Mouse (Mus musculus): ENCODE measurements around the gene Vps13d. TPM values are rescaled to one million over a fixed set of nuclear protein-coding genes. Genes with fewer than 3 reads are reported as not detected.
A peak's percentile ranks its signal among the peaks of the same experiment; 100 is the strongest.

Vps13d gene
- polyA plus RNA-seq, 1 experiment from 2014 or later: 10.1 TPM

- Histone ChIP-seq H3K9ac (replicated peaks; ENCODE audit: low read length) (no peak overlapping the region), H3K4me3 (ENCODE audit: low read depth, low read length) (no peak overlapping the region), H3K4me1 (ENCODE audit: control insufficient read depth, insufficient read depth, low read length) (no peaks in the 10 kb centered on the region), H3K27me3 (ENCODE audit: control insufficient read depth, insufficient read depth, low read length) (no peaks in the 10 kb centered on the region), H3K36me3 (replicated peaks; ENCODE audit: control insufficient read depth, insufficient read depth, low read depth, low read length) (no peaks in the 10 kb centered on the region; the same call in none of the 2 replicates), H3K4me2 (ENCODE audit: low read depth, low read length) (no peak overlapping the region), H3K27ac (replicated peaks; ENCODE audit: low read depth, low read length) (no peak overlapping the region), H3K9me3 (replicated peaks; ENCODE audit: control insufficient read depth, low read length) (no peaks in the 10 kb centered on the region)
- WGBS: 89% methylated on average over 1 of the region's 1 CpGs
- ATAC-seq (replicated peaks; ENCODE audit: insufficient number of reproducible peaks, low FRiP score, low TSS enrichment, low read depth): no peak
- DNase-seq (ENCODE audit: low spot score): no peak
Measured at GRCm38 (mm10) chr4:145130772-145131171, 64.0 kb downstream of the Vps13d start.

GRCm38 (mm10) chr4:145129956-145130548 is 64.8 kb downstream of the Vps13d start:
- H3K4me1 ChIP-seq (ENCODE audit: control insufficient read depth, insufficient read depth, low read length): no peaks in the 10 kb centered on the region
- H3K4me3 ChIP-seq (ENCODE audit: low read depth, low read length): no peak overlapping the region
- no peak overlapping the region for H3K4me2 ChIP-seq (ENCODE audit: low read depth, low read length)
- ATAC-seq (replicated peaks; ENCODE audit: insufficient number of reproducible peaks, low FRiP score, low TSS enrichment, low read depth) (no peak), DNase-seq (ENCODE audit: low spot score) (no peak)
- H3K27me3 ChIP-seq (ENCODE audit: control insufficient read depth, insufficient read depth, low read length): no peaks in the 10 kb centered on the region
- no peaks in the 10 kb centered on the region; the same call in none of the 2 replicates for H3K36me3 ChIP-seq (replicated peaks; ENCODE audit: control insufficient read depth, insufficient read depth, low read depth, low read length)
- H3K9ac ChIP-seq (replicated peaks; ENCODE audit: low read length): no peak overlapping the region
- H3K9me3 ChIP-seq (replicated peaks; ENCODE audit: control insufficient read depth, low read length): no peaks in the 10 kb centered on the region
- H3K27ac ChIP-seq (replicated peaks; ENCODE audit: low read depth, low read length): no peak overlapping the region

- Histone ChIP-seq H3K4me1 (ENCODE audit: control insufficient read depth, insufficient read depth, low read length) (no peaks in the 10 kb centered on the region), H3K36me3 (replicated peaks; ENCODE audit: control insufficient read depth, insufficient read depth, low read depth, low read length) (no peaks in the 10 kb centered on the region; the same call in none of the 2 replicates), H3K27me3 (ENCODE audit: control insufficient read depth, insufficient read depth, low read length) (no peaks in the 10 kb centered on the region), H3K9ac (replicated peaks; ENCODE audit: low read length) (no peak overlapping the region), H3K4me3 (ENCODE audit: low read depth, low read length) (no peak overlapping the region), H3K4me2 (ENCODE audit: low read depth, low read length) (no peak overlapping the region), H3K9me3 (replicated peaks; ENCODE audit: control insufficient read depth, low read length) (no peaks in the 10 kb centered on the region), H3K27ac (replicated peaks; ENCODE audit: low read depth, low read length) (no peak overlapping the region)
- DNase-seq (ENCODE audit: low spot score) (peak; percentile 61), ATAC-seq (replicated peaks; ENCODE audit: insufficient number of reproducible peaks, low FRiP score, low TSS enrichment, low read depth) (no peak)
- 77% methylated on average over 4 of the region's 4 CpGs for WGBS
Measured at GRCm38 (mm10) chr4:145125463-145126220, 69.2 kb downstream of the Vps13d start.

- ATAC-seq (replicated peaks; ENCODE audit: insufficient number of reproducible peaks, low FRiP score, low TSS enrichment, low read depth): no peak
- Histone ChIP-seq H3K4me3 (ENCODE audit: low read depth, low read length) (no peak overlapping the region), H3K9me3 (replicated peaks; ENCODE audit: control insufficient read depth, low read length) (no peaks in the 10 kb centered on the region)
Measured at GRCm38 (mm10) chr4:145124419-145124818, 70.4 kb downstream of the Vps13d start.

GRCm38 (mm10) chr4:145111641-145112040 is 83.2 kb downstream of the Vps13d start:
- 20% methylated on average over 4 of the region's 4 CpGs for WGBS
- Histone ChIP-seq H3K4me3 (ENCODE audit: low read depth, low read length) (no peak overlapping the region), H3K9ac (replicated peaks; ENCODE audit: low read length) (no peak overlapping the region), H3K36me3 (replicated peaks; ENCODE audit: control insufficient read depth, insufficient read depth, low read depth, low read length) (no peaks in the 10 kb centered on the region; the same call in 1 of the 2 replicates), H3K4me1 (ENCODE audit: control insufficient read depth, insufficient read depth, low read length) (no peaks in the 10 kb centered on the region), H3K4me2 (ENCODE audit: low read depth, low read length) (no peak overlapping the region), H3K27ac (replicated peaks; ENCODE audit: low read depth, low read length) (no peak overlapping the region), H3K27me3 (ENCODE audit: control insufficient read depth, insufficient read depth, low read length) (no peaks in the 10 kb centered on the region), H3K9me3 (replicated peaks; ENCODE audit: control insufficient read depth, low read length) (no peaks in the 10 kb centered on the region)
- ATAC-seq (replicated peaks; ENCODE audit: insufficient number of reproducible peaks, low FRiP score, low TSS enrichment, low read depth): peak; percentile 72; the same call in 1 of the 2 replicates
- DNase-seq (ENCODE audit: low spot score): peak; percentile 29

More at GRCm38 (mm10) chr4:145124419-145124818, 70.4 kb downstream of the Vps13d start:
- H3K27ac ChIP-seq (replicated peaks; ENCODE audit: low read depth, low read length): no peak overlapping the region
- H3K4me2 ChIP-seq (ENCODE audit: low read depth, low read length): no peak overlapping the region
- H3K27me3 ChIP-seq (ENCODE audit: control insufficient read depth, insufficient read depth, low read length): no peaks in the 10 kb centered on the region
- 74% methylated on average over 4 of the region's 4 CpGs for WGBS
- no peak overlapping the region for H3K9ac ChIP-seq (replicated peaks; ENCODE audit: low read length)
- no peak for DNase-seq (ENCODE audit: low spot score)
- H3K4me1 ChIP-seq (ENCODE audit: control insufficient read depth, insufficient read depth, low read length): no peaks in the 10 kb centered on the region
- H3K36me3 ChIP-seq (replicated peaks; ENCODE audit: control insufficient read depth, insufficient read depth, low read depth, low read length): no peaks in the 10 kb centered on the region; the same call in none of the 2 replicates

GRCm38 (mm10) chr4:145110736-145111135 is 84.1 kb downstream of the Vps13d start:
- Histone ChIP-seq H3K27ac (replicated peaks; ENCODE audit: low read depth, low read length) (no peak overlapping the region), H3K4me2 (ENCODE audit: low read depth, low read length) (no peak overlapping the region), H3K4me1 (ENCODE audit: control insufficient read depth, insufficient read depth, low read length) (no peaks in the 10 kb centered on the region), H3K27me3 (ENCODE audit: control insufficient read depth, insufficient read depth, low read length) (no peaks in the 10 kb centered on the region), H3K4me3 (ENCODE audit: low read depth, low read length) (no peak overlapping the region), H3K9ac (replicated peaks; ENCODE audit: low read length) (no peak overlapping the region), H3K36me3 (replicated peaks; ENCODE audit: control insufficient read depth, insufficient read depth, low read depth, low read length) (no peaks in the 10 kb centered on the region; the same call in 1 of the 2 replicates), H3K9me3 (replicated peaks; ENCODE audit: control insufficient read depth, low read length) (no peaks in the 10 kb centered on the region)
- 82% methylated on average over 6 of the region's 6 CpGs for WGBS
- DNase-seq (ENCODE audit: low spot score) (no peak), ATAC-seq (replicated peaks; ENCODE audit: insufficient number of reproducible peaks, low FRiP score, low TSS enrichment, low read depth) (no peak)

GRCm38 (mm10) chr4:145106796-145107195 is 88.0 kb downstream of the Vps13d start:
- no peak for DNase-seq (ENCODE audit: low spot score)
- H3K36me3 ChIP-seq (replicated peaks; ENCODE audit: control insufficient read depth, insufficient read depth, low read depth, low read length): no peaks in the 10 kb centered on the region; the same call in 1 of the 2 replicates

GRCm38 (mm10) chr4:145105319-145105718 is 89.5 kb downstream of the Vps13d start:
- Histone ChIP-seq H3K4me3 (ENCODE audit: low read depth, low read length) (no peak overlapping the region), H3K4me2 (ENCODE audit: low read depth, low read length) (no peak overlapping the region), H3K27ac (replicated peaks; ENCODE audit: low read depth, low read length) (no peak overlapping the region), H3K4me1 (ENCODE audit: control insufficient read depth, insufficient read depth, low read length) (no peaks in the 10 kb centered on the region), H3K27me3 (ENCODE audit: control insufficient read depth, insufficient read depth, low read length) (no peaks in the 10 kb centered on the region), H3K36me3 (replicated peaks; ENCODE audit: control insufficient read depth, insufficient read depth, low read depth, low read length) (no peaks in the 10 kb centered on the region; the same call in 1 of the 2 replicates), H3K9me3 (replicated peaks; ENCODE audit: control insufficient read depth, low read length) (no peaks in the 10 kb centered on the region), H3K9ac (replicated peaks; ENCODE audit: low read length) (no peak overlapping the region)
- WGBS: 72% methylated on average over 6 of the region's 6 CpGs
- DNase-seq (ENCODE audit: low spot score) (no peak), ATAC-seq (replicated peaks; ENCODE audit: insufficient number of reproducible peaks, low FRiP score, low TSS enrichment, low read depth) (no peak)

More at GRCm38 (mm10) chr4:145106796-145107195, 88.0 kb downstream of the Vps13d start:
- Histone ChIP-seq H3K27ac (replicated peaks; ENCODE audit: low read depth, low read length) (no peak overlapping the region), H3K4me1 (ENCODE audit: control insufficient read depth, insufficient read depth, low read length) (no peaks in the 10 kb centered on the region), H3K4me3 (ENCODE audit: low read depth, low read length) (no peak overlapping the region), H3K4me2 (ENCODE audit: low read depth, low read length) (no peak overlapping the region), H3K27me3 (ENCODE audit: control insufficient read depth, insufficient read depth, low read length) (no peaks in the 10 kb centered on the region), H3K9me3 (replicated peaks; ENCODE audit: control insufficient read depth, low read length) (no peaks in the 10 kb centered on the region), H3K9ac (replicated peaks; ENCODE audit: low read length) (no peak overlapping the region)
- no peak for ATAC-seq (replicated peaks; ENCODE audit: insufficient number of reproducible peaks, low FRiP score, low TSS enrichment, low read depth)
- 89% methylated on average over 6 of the region's 6 CpGs for WGBS

Measured in embryonic facial prominence, embryonic 11.5 days (tissue).